Mouse (Mus musculus) lung, postnatal 0 days (tissue): ENCODE measurements around the gene Rer1. TPM values are rescaled to one million over a fixed set of nuclear protein-coding genes. Genes with fewer than 3 reads are reported as not detected.

ENCODE experiments used
- ATAC-seq: fragments of 200-750 bp; cut with Nextera tagmentation; 2 replicates; pipeline ENCODE4 v1.8.0; 2017; ENCODE audit warnings: moderate library complexity
- DNase-seq: peaks from one replicate; pipeline ENCODE4 v3.0.0-alpha.2; 2016; ENCODE audit warnings: low spot score
- H3K27ac ChIP-seq: fragments of 300-500 bp; sonication (generic); 2 replicates; pipeline ENCODE4 v1.5.1; 2014; ENCODE audit warnings: antibody characterized with exemption, mild to moderate bottlenecking, low read length, mixed read lengths
- H3K27me3 ChIP-seq: fragments of 300-500 bp; sonication (generic); replicated peaks from 2 replicates; pipeline ENCODE4 v1.6.1; 2014; ENCODE audit warnings: low read length, mixed read lengths; ENCODE audit not compliant: insufficient read depth
- H3K36me3 ChIP-seq: fragments of 300-500 bp; sonication (generic); 2 replicates; pipeline ENCODE4 v1.6.1; 2014; ENCODE audit warnings: low read length, mixed read lengths; ENCODE audit not compliant: insufficient read depth
- H3K4me1 ChIP-seq: fragments of 300-500 bp; sonication (generic); 2 replicates; pipeline ENCODE4 v1.6.1; 2014; ENCODE audit warnings: antibody characterized with exemption, low read depth, low read length, mixed read lengths; ENCODE audit not compliant: insufficient read depth
- H3K4me2 ChIP-seq: fragments of 300-500 bp; sonication (generic); replicated peaks from 2 replicates; pipeline ENCODE4 v1.6.1; 2014; ENCODE audit warnings: low read depth, mild to moderate bottlenecking, low read length, moderate library complexity, mixed read lengths
- H3K4me3 ChIP-seq: fragments of 300-500 bp; sonication (generic); 2 replicates; pipeline ENCODE4 v1.5.1; 2014; ENCODE audit warnings: low read depth, low read length
- H3K9ac ChIP-seq: fragments of 300-500 bp; sonication (generic); replicated peaks from 2 replicates; pipeline ENCODE4 v1.6.1; 2014; ENCODE audit warnings: low read depth, mild to moderate bottlenecking
- H3K9me3 ChIP-seq: fragments of 300-500 bp; sonication (generic); 2 replicates; pipeline ENCODE4 v1.6.1; 2016; ENCODE audit warnings: low read length, mixed read lengths
- CTCF ChIP-seq: IDR thresholded peaks from 2 replicates; pipeline ENCODE4 v1.5.1; 2016; ENCODE audit warnings: antibody characterized with exemption, mild to moderate bottlenecking
- EP300 ChIP-seq: IDR thresholded peaks from 2 replicates; pipeline ENCODE4 v1.6.1; 2016; ENCODE audit warnings: antibody characterized with exemption, mild to moderate bottlenecking, control low read depth
- WGBS: fragments of 180-500 bp; shearing (Covaris S2); extraction: QIAGEN DNeasy Blood & Tissue Kit; methylation state at CpG from one replicate; pipeline ENCODE4 v1.1.7; 2014; 5-methylcytosine and 5-hydroxymethylcytosine counted together
- polyA plus RNA-seq: library from polyadenylated mRNA; unstranded; fragments of >200 nt; fragmentation: Nextera tagmentation; extraction: Ambion mirVana; gene quantifications from 2 replicates; pipeline ENCODE4 v1.2.1, GENCODE M21; 2015

The Rer1 gene
- polyA plus RNA-seq, 1 experiment from 2014 or later = 156 TPM

- ATAC-seq = no peak
- Histone ChIP-seq H3K9me3 (no peaks in the 10 kb centered on the region), H3K9ac (no peak overlapping the region), H3K4me3 (no peak overlapping the region), H3K36me3 (no peaks in the 10 kb centered on the region), H3K27me3 (no peaks in the 10 kb centered on the region), H3K4me2 (no peak overlapping the region), H3K4me1 (peaks cover 7% of the 10 kb centered on the region; the same call in 1 of the 2 replicates), H3K27ac (no peak overlapping the region)
- WGBS = 78% methylated on average over 6 of the region's 6 CpGs
- TF ChIP-seq EP300 = no peak
- no peak for DNase-seq
Measured at GRCm38 (mm10) chr4:155117396-155117978, 31.3 kb upstream of the Rer1 start.

DNA sequence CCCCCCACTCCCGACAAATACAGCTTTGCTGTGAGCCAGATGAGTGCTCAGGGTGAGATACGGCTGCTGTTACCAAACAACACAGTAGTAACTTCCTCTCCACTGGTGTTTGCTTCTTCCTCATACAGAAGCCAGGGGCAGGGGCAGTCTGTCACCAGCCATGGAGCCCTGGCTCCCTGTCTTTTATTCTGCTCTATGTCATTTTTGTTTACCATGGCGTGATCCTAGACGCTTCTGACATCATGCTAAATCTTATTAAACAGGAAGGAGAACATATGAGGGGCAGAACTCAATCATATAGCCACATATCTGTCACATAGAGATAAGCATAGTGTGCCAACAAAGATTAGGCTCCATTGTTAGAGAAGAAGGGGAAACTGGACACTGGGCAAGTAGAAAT lies 30.4 kb upstream of the Rer1 start:
- TF ChIP-seq CTCF (no peak), EP300 (no peak)
- Histone ChIP-seq H3K4me2 (no peak overlapping the region), H3K27ac (no peak overlapping the region), H3K9me3 (no peaks in the 10 kb centered on the region), H3K9ac (no peak overlapping the region), H3K36me3 (no peaks in the 10 kb centered on the region), H3K27me3 (no peaks in the 10 kb centered on the region), H3K4me3 (no peak overlapping the region), H3K4me1 (no peaks in the 10 kb centered on the region; the same call in 1 of the 2 replicates)
- 57% methylated on average over 4 of the region's 4 CpGs for WGBS
- ATAC-seq (no peak), DNase-seq (peak; percentile 43)

- no peak for ATAC-seq
- no peak overlapping the region for H3K9ac ChIP-seq
- 50% methylated on average over 8 of the region's 8 CpGs for WGBS
Measured at GRCm38 (mm10) chr4:155113766-155114410, 27.7 kb upstream of the Rer1 start.

GRCm38 (mm10) chr4:155109471-155109870 lies 23.3 kb upstream of the Rer1 start:
- H3K4me3 ChIP-seq = no peak overlapping the region
- ATAC-seq = no peak
- no peak overlapping the region for H3K9ac ChIP-seq
- 39% methylated on average over 5 of the region's 5 CpGs for WGBS
- no peak overlapping the region for H3K27ac ChIP-seq
- H3K27me3 ChIP-seq = no peaks in the 10 kb centered on the region
- H3K36me3 ChIP-seq = no peaks in the 10 kb centered on the region
- H3K4me1 ChIP-seq = no peaks in the 10 kb centered on the region
- no peak for DNase-seq
- no peaks in the 10 kb centered on the region for H3K9me3 ChIP-seq
- no peak overlapping the region for H3K4me2 ChIP-seq
- TF ChIP-seq CTCF (no peak), EP300 (no peak)

More at GRCm38 (mm10) chr4:155113766-155114410, 27.7 kb upstream of the Rer1 start:
- Histone ChIP-seq H3K4me1 (no peaks in the 10 kb centered on the region), H3K9me3 (no peaks in the 10 kb centered on the region), H3K4me3 (no peak overlapping the region), H3K27me3 (no peaks in the 10 kb centered on the region), H3K36me3 (no peaks in the 10 kb centered on the region), H3K4me2 (no peak overlapping the region), H3K27ac (no peak overlapping the region)
- DNase-seq = peak; percentile 42
- TF ChIP-seq EP300 (0 out of 2 replicates have a peak, but pooled peaks have one; percentile 20), CTCF (no peak)

- TF ChIP-seq EP300 (no peak), CTCF (no peak)
Measured at GRCm38 (mm10) chr4:155107886-155108285, 21.7 kb upstream of the Rer1 start.

DNA sequence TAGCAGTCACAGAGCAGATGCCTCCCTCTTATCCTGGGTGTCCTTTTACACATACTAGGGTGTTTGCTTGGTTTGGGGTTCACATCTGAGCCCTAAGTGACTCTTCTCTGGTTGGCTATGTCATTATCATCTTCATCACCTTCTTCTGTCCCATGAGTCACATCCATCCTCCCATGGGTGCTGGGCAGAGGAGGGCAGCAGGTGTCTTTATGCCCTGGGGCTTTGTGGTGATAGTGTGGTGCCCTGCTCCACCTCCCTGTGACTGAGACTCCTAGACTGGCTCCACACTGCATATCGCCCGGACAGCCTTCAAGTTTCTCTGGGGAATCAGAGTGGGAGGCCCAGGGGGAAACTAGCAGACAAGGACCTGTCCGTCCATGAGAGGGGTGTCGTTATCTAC lies 12.4 kb upstream of the Rer1 start:
- no peaks in the 10 kb centered on the region for H3K27me3 ChIP-seq
- no peak overlapping the region for H3K27ac ChIP-seq
- no peak overlapping the region for H3K4me3 ChIP-seq
- no peak overlapping the region for H3K4me2 ChIP-seq
- no peaks in the 10 kb centered on the region for H3K9me3 ChIP-seq
- no peak for DNase-seq
- no peaks in the 10 kb centered on the region for H3K4me1 ChIP-seq
- no peaks in the 10 kb centered on the region for H3K36me3 ChIP-seq
- no peak for ATAC-seq
- no peak overlapping the region for H3K9ac ChIP-seq
- TF ChIP-seq EP300 = no peak
- TF ChIP-seq CTCF = no peak
- 67% methylated on average over 4 of the region's 4 CpGs for WGBS

More at GRCm38 (mm10) chr4:155107886-155108285, 21.7 kb upstream of the Rer1 start:
- Histone ChIP-seq H3K4me3 (no peak overlapping the region), H3K9ac (no peak overlapping the region), H3K27ac (no peak overlapping the region), H3K4me2 (no peak overlapping the region), H3K9me3 (no peaks in the 10 kb centered on the region), H3K27me3 (no peaks in the 10 kb centered on the region), H3K4me1 (no peaks in the 10 kb centered on the region), H3K36me3 (no peaks in the 10 kb centered on the region)
- DNase-seq (no peak), ATAC-seq (no peak)
- 87% methylated on average over 4 of the region's 4 CpGs for WGBS
